Mouse (Mus musculus): ENCODE data around the gene AI854703. TPM values are rescaled to one million over a fixed set of nuclear protein-coding genes. Genes with fewer than 3 reads are reported as not detected.

AI854703 gene
- total RNA-seq (2021): 1 to 10 TPM; 1.7 to 3.6 TPM
- long read RNA-seq, experiment 1: 0 reads
- long read RNA-seq, experiment 2, partial matches to known transcripts: 2 of 4 reads
- long read RNA-seq, experiment 2, other reads (novel, unspliced or antisense): 2 of 4 reads

DNA sequence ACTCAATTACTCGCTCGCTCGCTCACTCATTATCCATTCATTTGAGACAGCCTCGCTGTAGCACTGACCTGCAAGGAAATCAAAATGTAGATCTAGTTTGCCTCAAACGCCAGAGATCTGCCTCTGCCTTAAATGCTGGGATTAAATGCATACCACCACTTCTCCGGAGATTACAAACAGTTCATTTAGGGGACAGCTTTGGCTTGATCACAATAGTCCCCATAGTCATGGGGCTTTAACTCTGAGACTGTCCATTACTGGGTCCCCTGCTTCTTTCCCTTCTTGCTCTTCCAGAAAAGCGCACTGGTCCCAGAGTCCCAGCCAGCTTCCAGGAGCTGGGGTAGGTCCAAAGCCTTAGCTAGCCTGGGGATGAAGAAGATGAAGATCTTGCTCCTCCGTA is at the start of gene AI854703:
Gene AI854703, plus strand, starts transcription at position 301 of the 400 bp plus-strand sequence.
- no peak for DNase-seq

DNA sequence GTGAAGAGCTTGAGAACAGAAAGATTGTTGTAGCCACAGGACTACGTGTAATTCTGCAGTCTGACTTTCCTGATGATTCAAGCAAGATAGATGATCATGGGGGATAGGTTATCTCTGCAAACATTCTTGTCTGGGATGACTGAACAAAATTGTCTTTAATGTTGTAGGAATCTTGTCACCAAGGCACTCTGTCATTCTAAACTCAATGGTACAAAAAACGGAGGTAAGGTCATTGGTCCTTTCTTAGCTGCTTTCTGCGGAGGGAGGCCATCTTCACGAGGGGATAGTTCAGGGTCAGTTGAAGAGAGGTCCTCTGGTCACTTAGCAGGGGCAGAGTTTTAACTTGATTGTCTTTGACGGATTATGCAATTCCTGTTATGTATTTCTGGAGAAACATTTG is 47.8 kb upstream of the AI854703 start:
- DNase-seq: no peak

DNA sequence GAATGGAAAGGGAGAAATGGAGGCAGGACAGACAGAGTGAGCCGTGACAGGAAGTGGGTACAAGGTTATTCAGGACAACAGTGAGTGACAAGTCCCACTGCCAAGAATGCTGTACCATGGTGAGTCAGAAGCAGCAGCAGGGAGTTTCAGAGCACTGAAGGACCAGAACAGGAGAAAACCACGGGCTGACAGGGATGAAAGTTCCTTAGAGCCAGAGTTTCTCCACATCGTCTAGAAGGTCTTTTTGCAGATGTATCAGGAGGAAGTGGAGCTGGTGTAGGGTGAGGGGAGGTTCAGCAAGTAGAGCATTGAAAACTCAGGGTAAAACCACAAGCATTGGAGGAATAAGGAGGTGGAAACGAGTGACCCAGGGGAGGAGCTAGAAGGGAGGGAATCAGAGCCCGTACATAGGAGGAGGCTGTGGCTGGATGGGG is 47.3 kb upstream of the AI854703 start:
- peak; percentile 48 for DNase-seq

DNA sequence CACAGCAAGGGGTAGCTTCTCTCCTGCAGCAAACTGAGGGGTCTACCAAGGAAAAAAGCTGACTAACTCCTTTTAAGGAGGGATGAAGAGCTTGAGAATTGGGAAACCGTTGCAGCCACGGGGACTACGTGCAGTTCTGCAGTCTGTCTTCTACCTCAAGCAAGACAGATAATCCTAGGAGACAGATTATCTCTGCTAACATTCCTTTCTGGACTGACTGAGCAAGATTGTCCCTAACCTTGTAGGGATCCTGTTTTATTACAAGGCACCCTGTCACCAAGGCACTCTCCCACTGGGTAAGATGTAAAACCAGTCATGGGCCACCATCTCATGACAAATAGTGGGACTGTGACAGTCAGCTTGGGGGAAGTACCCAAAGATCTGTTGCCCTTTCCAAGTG is 45.3 kb upstream of the AI854703 start:
- no peak for DNase-seq

DNA sequence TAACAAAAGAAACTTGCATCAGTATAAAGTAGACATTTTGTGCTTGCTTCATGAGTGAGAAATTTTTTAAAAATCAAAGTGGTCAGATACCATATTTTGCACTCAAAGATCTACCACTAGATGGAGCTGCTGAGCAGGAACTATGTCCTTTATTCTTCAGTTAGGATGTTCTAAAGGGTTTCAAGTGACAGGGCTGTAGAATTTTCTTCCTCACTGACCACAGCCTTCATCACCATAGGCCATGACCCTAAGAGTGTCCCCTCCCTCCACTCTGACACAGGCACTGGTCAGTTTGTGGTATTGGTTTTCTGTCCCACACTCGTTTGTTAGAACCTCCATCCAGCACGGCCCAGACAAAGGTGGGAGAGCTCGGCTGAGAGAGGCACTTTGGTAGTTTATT is 44.5 kb upstream of the AI854703 start:
- DNase-seq: peak; percentile 46

DNA sequence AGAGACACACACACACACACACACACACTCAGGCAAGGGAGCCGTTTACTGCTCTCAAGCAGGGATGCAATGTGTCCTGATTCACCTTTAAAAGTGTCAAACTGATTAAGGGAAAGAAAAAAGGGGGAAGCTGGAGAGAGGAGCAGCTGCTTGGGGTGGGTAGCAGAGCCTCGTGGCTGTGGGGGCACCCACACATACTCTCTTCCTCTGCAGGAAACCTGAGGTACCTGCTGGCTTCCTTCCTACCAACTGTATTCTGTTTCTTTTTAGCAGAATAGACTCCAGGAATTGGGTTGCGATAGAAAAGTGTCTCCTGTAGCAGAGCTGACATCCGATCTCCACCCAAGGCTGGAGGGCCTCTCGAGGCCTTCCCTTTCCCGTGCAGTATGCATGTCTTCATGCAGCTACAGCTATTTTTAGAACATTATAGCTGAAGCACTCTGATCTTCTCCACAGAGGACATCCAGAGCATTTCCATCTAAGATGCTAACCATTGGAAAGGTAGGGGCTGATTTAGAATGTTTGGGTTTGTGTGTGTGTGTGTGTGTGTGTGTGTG is 37.3 kb upstream of the AI854703 start, which contains the start of gene Gm45021:
Gene Gm45021, plus strand, starts transcription at position 417 of the 557 bp plus-strand sequence.
- DNase-seq: no peak

DNA sequence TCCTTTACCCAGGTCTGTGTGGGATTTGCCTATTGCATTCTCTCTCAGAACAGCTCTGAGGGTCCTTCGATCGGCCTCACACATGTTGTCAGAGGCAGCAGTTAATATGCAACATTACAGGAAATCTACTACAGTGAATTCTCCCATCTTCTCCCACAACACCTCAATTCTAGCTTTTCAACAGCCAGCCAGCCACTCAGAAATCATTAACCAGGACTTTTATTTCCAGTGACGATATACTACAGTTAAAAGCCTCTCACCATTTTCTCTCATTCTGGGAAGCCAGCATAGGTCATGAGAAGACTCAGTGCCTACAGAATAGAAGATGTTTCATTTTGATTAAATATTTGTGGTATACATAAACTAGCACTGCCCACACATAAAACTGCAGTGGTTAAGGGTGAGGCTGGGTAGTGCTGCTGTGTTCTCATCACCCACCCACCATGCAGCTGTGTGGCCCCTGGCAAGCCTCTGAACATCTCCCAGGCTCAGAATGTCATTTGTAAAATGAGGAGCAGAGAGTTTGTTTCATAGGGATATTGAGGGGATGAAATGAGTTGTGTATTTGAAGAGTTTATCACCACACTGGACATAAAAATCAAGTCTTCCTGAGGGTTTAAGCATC is 35.2 kb upstream of the AI854703 start:
- DNase-seq: no peak

DNA sequence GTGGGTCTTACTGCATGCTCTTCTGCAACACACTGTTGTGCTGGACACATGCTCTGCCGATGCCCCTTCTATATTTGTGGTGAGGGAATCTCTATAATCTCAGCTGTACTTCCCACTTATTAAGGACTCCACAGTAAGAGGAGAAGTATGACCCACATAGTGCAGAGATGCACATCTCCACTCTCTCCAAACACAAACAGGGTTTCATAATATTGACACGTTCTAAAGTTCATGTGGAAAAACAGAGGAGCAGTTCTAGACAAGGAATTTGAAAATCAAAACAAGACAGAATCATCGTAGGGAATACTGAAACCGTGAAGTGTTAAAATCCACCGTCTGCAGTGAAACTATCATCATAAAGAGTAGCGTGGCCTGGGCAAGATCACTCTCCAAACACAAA is 34.7 kb upstream of the AI854703 start:
- DNase-seq: no peak

DNA sequence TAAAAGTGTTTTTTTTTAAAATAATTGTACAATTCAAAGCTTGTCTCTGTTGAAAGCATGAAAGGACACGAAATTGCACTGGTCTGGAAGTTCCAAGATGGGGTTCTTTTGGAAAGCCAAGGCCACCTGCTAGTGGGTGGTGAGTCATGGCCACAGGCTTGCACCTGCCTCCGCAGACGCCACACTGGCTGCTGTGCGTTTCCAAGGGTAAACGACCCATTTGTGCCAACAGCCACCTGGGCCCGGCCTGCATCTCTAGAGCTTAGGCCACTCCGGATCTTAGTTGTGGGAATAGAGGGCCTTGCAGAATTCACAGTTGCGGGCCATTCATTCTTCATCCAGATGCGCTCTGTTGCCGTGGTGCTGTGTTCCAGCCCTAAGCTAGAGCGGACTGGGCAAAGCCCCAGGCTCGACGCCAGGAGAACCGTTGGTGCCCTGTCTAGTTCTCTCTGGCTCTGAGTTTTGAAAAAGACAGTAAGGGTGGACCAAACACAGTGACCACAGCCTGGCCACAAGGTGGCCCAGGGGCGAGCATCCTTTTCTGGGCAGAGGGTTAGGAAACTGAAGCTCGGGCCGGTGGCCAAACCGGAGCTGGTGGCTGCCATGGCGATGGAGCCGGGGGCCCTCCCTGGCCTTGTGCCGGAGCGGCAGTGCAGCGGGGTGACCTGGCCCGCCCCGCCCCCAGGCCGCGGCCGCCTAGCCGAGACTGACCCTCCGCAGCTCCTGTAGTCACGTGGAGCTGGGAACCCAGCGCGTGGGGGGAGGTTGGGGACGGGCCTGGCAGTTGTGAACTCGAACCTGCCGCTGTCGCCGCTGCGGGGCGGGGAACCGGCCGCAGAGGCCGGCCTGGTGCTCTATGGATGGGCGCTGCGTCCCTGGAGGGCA is 33.2 kb upstream of the AI854703 start, which contains the start of the genes Repin1 and Gm44965:
Gene Repin1, plus strand, starts transcription at position 726 of the 885 bp plus-strand sequence.
Gene Gm44965, plus strand, starts transcription at position 784 of the 885 bp plus-strand sequence.
- DNase-seq: peak; percentile 98

DNA sequence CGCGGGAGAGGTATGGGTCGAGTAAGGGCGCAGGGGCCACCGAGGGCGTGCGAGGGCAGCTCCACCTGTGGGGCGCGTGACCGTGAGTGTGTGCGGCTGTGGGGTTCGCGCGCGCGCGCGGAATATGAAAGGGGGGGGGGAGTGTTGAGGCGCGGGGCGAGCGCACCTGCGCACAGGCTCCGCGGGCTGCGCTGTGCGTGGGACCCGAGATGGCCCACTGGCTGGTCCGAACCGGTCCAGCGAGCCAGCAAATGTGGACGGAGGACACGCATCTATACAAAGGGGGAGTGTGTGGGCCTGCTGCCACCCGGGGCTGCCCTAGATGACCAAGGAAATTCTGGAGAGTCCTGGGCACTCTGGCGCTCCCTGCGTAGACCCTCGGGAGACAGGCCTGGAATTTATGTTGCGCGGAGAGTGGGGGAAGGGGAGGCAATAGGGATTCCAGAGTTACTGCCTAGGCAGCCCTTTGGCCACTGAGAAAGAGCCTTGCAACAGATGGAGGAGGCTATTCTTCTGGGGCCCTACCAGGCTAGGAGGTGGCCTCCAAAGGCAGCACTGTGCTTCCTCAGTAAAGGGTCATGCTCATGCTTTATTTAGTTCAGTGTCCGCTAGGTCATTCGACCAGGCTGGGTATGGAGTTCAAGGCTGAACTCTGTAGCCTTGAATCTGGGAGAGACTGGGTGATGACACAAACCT is 32.4 kb upstream of the AI854703 start:
- peak; percentile 59 for DNase-seq

DNA sequence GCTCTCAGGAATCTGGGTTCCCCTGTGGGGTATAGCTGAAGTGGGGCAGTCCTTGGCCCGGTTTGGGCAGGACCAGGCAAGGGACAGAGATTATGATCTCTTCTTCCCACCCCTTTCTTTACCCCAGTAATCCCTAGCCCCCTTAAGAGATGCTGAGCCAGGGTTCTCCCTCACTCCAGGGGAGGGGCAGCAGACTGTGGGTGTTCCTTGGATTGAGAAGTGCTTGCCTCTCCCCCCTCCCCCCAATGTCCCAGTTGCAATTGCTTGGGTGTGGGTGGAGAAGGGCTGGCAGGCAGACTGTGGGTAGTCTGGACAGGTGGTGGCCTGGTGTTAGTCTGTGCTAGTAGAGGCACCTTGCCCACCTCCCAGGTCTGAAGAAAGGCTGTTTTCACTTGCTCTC is 31.3 kb upstream of the AI854703 start:
- DNase-seq: no peak

DNA sequence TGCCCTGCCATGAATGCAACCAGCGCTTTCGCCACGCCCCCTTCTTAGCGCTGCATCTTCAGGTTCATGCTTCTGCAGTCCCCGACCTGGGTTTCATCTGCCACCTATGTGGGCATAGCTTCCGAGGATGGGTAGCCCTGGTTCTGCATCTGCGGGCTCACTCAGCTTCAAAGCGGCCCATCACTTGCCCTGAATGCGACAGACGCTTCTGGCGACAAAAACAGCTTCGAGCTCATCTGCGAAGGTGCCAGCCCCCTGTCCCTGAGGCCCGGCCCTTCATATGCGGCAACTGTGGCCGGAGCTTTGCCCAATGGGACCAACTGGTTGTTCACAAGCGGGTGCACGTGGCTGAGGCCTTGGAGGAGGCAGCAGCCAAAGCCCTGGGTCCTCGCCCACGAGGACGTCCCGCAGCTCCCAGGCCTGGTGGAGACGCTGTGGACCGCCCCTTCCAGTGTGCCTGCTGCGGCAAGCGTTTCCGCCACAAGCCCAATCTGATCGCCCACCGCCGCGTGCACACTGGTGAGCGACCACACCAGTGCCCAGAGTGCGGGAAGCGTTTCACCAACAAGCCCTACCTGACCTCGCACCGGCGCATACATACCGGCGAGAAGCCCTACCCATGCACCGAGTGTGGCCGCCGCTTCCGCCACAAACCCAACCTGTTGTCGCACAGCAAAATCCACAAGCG is 29.9 kb upstream of the AI854703 start:
- DNase-seq: no peak

DNA sequence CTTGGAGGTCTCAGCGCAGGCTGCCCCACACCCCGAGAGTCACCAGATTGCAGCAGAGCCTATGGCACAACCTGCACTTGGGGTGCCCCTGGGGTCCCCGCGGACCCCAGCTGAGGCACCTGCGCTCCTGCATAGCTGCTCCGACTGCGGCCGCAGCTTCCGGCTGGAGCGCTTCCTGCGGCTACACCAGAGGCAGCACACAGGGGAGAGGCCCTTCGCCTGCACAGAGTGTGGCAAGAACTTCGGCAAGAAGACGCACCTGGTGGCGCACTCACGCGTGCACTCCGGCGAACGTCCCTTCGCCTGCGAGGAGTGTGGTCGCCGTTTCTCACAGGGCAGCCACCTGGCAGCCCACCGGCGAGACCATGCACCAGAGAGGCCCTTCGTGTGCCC is 29.3 kb upstream of the AI854703 start:
- no peak for DNase-seq

DNA sequence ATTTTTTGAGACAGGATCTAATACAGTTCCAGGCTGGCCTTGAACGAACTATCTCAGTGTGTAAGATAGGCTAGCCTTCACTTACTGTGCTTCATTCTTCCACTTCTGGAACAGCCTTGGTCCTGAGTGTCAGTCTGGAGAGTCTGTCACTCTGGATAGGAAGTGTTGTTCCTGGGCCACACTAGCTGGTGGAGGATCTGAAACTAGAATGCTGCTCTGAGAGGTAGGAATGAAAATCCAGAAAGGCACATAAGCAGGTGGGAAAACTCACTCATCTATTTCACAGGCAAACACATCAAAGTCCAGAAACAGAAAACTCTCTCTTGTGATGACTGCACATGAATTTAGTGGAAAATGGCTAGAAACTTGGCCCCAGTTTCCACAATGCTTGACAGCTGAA is 26.0 kb upstream of the AI854703 start:
- DNase-seq: no peak

DNA sequence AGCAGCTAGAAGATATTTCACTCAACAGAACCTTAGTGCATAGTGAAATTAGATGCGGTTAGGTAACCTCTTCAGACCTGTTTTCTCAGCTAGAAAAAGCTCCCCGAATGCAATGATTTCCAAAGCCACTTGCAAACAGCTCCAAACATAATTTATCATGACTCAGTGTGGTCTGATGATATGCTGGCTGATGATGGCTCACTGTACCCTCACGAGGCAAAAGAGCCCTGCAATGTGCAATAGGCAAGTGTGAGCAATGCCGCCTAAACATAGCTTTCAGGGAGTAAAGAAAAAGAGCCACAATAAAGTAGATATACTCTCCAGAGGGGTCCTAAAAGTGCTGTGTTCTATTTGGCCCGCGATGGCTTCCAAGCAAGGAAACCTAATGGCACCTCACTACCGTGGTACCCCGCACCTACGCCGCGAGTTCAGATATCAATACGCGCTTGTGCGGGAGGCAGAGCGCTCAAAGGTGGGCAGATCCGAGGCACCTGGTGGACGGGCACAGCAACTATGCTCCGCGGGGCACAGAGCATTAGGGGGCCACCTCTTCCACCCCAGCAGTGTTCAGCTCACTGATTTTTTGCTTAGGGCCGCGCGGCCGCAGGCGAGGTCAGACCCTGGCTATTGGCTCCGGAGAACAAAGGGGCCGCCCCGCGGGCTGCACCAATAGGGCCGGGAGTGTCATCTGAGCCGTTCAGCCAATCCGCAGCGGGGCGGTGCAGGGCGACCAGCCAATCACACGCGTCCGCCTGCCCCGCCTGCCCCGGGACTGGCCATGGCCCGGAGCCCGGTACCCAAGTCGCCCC is 25.1 kb upstream of the AI854703 start, which contains the start of gene Zfp775:
Gene Zfp775, plus strand, starts transcription at position 793 of the 809 bp plus-strand sequence.
- peak; percentile 98 for DNase-seq

DNA sequence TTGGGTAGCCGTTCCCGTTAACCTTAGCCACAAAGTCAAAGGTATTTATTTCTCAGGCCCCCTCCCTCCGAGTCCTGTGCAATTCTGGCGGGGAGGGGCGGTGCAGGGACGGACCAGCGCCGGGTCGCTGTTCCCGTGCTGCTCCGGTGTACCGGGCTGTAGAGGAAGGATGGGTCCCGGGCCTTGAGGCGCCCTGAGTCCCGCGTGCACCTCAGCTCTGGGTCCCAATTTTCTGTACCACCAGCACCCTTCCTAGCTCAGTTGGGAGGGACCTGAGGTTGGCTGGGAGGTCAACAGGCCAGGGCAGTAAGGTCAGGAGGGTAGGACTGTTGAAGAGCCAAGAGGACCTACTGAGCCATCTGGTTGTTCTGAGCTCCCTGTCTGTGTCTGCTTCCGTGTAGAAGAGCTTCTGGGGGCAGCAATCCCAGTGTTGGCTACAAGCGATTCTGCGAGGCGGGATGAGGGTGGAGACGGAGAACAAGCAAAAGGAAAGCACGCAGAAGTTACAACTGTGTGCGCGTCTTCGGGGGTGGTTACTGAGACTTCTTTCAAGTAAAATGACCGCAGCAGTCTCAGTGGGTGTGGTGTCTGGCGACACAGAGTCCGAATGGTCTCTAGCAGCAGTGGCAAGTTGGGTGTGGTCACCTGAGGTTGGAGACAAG is 24.4 kb upstream of the AI854703 start:
- peak; percentile 51 for DNase-seq

DNA sequence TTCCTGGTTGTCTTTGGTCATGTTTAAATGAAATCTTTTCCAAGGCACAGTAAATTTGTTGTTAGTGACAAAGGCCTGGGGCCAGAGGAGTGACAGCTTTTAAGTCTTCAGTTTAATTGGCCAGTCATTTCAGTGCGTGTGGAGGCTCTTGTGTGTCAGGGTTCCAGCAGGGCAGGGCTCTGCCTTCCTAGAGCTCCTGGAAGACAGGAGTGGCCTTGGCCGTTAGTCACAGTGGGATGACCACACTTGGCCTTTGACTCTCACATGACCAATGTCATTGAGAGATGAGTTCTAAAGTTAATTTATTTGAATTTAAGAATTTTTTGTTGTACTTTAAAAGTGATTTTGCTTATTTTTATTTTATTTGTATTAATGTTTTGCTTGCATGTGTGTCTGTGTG is 18.4 kb upstream of the AI854703 start:
- DNase-seq: peak; percentile 58

DNA sequence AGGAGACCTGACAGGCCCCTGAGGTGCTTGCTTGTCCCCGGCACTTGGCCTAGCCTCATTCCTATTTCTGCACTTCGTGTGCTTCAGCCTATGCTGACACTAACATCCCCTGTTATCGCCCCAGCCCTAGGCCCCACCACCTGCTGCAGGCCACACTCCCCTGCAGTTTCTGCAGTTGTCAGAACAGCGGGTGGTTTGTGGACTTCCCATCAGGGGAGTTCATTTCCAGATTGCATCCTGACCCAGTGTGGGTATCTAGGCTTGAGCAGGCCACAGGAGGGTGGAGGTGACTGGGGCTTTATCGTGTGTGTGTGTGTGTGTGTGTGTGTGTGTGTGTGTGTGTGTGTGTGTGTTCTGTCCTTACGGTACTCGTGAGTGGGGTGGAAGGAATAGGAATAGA is 17.1 kb upstream of the AI854703 start:
- DNase-seq: no peak

DNA sequence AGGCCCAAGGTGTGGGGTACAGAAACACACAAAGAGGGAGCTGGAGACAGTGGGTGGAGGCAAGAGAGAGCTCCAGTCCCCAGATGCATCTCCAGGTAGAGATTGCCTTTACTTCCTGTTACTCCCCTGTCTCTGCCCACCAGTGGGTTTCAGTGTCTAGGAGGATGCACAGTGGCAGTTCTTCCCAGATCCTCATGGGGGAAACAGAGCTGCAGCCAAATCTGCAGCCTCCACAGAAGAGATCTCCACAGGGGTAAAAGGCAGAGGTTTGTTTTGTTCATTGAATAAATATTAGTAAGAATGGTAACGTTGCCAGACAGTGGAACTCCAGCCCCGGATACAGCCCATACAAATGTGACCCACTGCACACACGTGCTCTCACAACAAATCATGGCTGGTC is 15.9 kb upstream of the AI854703 start:
- DNase-seq: no peak

DNA sequence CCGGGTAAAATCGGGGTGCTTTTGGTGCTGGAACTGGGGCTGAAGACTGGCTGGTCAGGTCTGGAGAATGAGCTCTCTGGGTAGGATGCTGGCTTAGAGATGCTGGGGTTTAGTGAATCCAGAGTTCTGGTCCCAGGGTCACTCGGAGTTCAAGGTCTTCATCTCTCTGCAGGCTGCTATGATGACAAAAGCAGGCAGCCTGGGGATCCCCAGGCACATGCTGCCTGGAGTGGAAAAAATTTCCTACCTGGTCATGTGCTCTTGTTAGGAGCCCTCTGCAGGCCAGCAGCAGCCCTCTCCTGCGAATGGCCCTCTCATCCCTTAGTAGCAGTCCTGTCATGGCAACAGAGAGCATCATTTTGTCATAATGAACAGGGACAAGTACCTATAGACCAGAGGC is 13.1 kb upstream of the AI854703 start:
- DNase-seq: no peak
